Mouse (Mus musculus) liver, embryonic 14.5 days (tissue): Measurements from ENCODE around the gene Npas3. TPM values are rescaled to one million over a fixed set of nuclear protein-coding genes. Genes with fewer than 3 reads are reported as not detected.
A peak's percentile ranks its signal among the peaks of the same experiment; 100 is the strongest.

Experiments
- ATAC-seq: fragments of 200-750 bp; cut with Nextera tagmentation; 2 replicates; pipeline ENCODE4 v1.8.0; 2017; ENCODE audit warnings: moderate number of reproducible peaks, mild to moderate bottlenecking, moderate library complexity; ENCODE audit not compliant: insufficient read depth
- DNase-seq, 3 experiments: peaks; one replicate each; pipeline ENCODE4 v3.0.0-alpha.2; 2012 to 2013; ENCODE audit warnings: low read depth in 3 of 3, low spot score in 3 of 3
- H3K27ac ChIP-seq: fragments of 300-500 bp; sonication (generic); 2 replicates; pipeline ENCODE4 v1.5.1; 2014; ENCODE audit warnings: moderate library complexity, mild to moderate bottlenecking, control low read depth, inconsistent platforms
- H3K27me3 ChIP-seq: fragments of 300-500 bp; sonication (generic); 2 replicates; pipeline ENCODE4 v1.6.1; 2014; ENCODE audit warnings: mild to moderate bottlenecking, low read length, moderate library complexity; ENCODE audit not compliant: control insufficient read depth, insufficient read depth
- H3K36me3 ChIP-seq: fragments of 300-500 bp; sonication (generic); replicated peaks from 2 replicates; pipeline ENCODE4 v1.6.1; 2014; ENCODE audit warnings: low read depth; ENCODE audit not compliant: control insufficient read depth, insufficient read depth
- H3K4me1 ChIP-seq, 2 experiments: fragments of 200-500 bp in 1 of 2; fragments of 300-500 bp in 1 of 2; sonication (generic) in 1 of 2; replicated peaks; 2 replicates each; pipeline ENCODE4 v1.6.1; 2012 to 2014; ENCODE audit warnings: antibody characterized with exemption in 1 of 2, inconsistent platforms in 1 of 2, low read length in 1 of 2; ENCODE audit not compliant: control insufficient read depth in 2 of 2, insufficient read depth in 2 of 2
- H3K4me2 ChIP-seq: fragments of 300-500 bp; sonication (generic); 2 replicates; pipeline ENCODE4 v1.6.1; 2014; ENCODE audit warnings: low read depth, mild to moderate bottlenecking, control low read depth, moderate library complexity
- H3K4me3 ChIP-seq, 2 experiments: fragments of 200-500 bp in 1 of 2; fragments of 300-500 bp in 1 of 2; sonication (generic) in 1 of 2; 2 replicates each; pipeline ENCODE4 v1.5.1; 2012 to 2014; ENCODE audit warnings: low read depth in 2 of 2, low read length in 2 of 2, mild to moderate bottlenecking in 2 of 2, control low read depth in 1 of 2, inconsistent platforms in 1 of 2, moderate library complexity in 1 of 2; ENCODE audit not compliant: insufficient read depth in 1 of 2
- H3K9ac ChIP-seq: fragments of 300-500 bp; sonication (generic); replicated peaks from 2 replicates; pipeline ENCODE4 v1.6.1; 2014; ENCODE audit warnings: mild to moderate bottlenecking, control low read depth, moderate library complexity
- H3K9me3 ChIP-seq: fragments of 300-500 bp; sonication (generic); 2 replicates; pipeline ENCODE4 v1.6.1; 2016; ENCODE audit warnings: low read length, mixed read lengths; ENCODE audit not compliant: control insufficient read depth
- CTCF ChIP-seq: IDR thresholded peaks from 2 replicates; pipeline ENCODE4 v1.5.1; 2016; ENCODE audit warnings: antibody characterized with exemption, low read depth, control low read depth
- EP300 ChIP-seq: IDR thresholded peaks from 2 replicates; pipeline ENCODE4 v1.6.1; 2016; ENCODE audit warnings: antibody characterized with exemption, low read depth
- WGBS: fragments of 180-500 bp; shearing (Covaris S2); extraction: QIAGEN DNeasy Blood & Tissue Kit; methylation state at CpG from one replicate; pipeline ENCODE4 v1.1.7; 2014; ENCODE audit not compliant: insufficient replicate concordance; 5-methylcytosine and 5-hydroxymethylcytosine counted together
- polyA plus RNA-seq, 2 experiments: library from polyadenylated mRNA; depleted of rRNA in 1 of 2; stranded (reverse) in 1 of 2; unstranded in 1 of 2; fragments of >200 nt; fragmentation: Nextera tagmentation in 1 of 2; extraction: Ambion mirVana in 1 of 2; gene quantifications; 2 replicates each; pipeline versions ENCODE4 v1.2.1 to v1.2.3; 2012 to 2014

Npas3 gene
- polyA plus RNA-seq, 2 experiments: 0.08 to 0.09 TPM

- Histone ChIP-seq H3K9me3 (no peaks in the 10 kb centered on the region), H3K4me2 (no peak overlapping the region), H3K4me1 (no peaks in the 10 kb centered on the region), H3K36me3 (no peaks in the 10 kb centered on the region), H3K4me3 (no peak overlapping the region), H3K27ac (no peak overlapping the region), H3K27me3 (no peaks in the 10 kb centered on the region), H3K9ac (no peak overlapping the region)
- DNase-seq: no peak
- 59% methylated on average over 5 of the region's 5 CpGs for WGBS
- ATAC-seq: no peak
- TF ChIP-seq CTCF (no peak), EP300 (no peak)
Measured at GRCm38 (mm10) chr12:54048126-54048525, 799.6 kb downstream of the Npas3 start.

- WGBS: 64% methylated on average over 4 of the region's 4 CpGs
- TF ChIP-seq EP300 (no peak), CTCF (no peak)
Measured at GRCm38 (mm10) chr12:54049926-54050325, 801.4 kb downstream of the Npas3 start.

GRCm38 (mm10) chr12:54052939-54053338 lies 804.5 kb downstream of the Npas3 start:
- TF ChIP-seq CTCF (no peak), EP300 (no peak)
- no peak for DNase-seq
- Histone ChIP-seq H3K27ac (no peak overlapping the region), H3K9ac (no peak overlapping the region), H3K36me3 (no peaks in the 10 kb centered on the region), H3K4me3 (no peak overlapping the region), H3K9me3 (no peaks in the 10 kb centered on the region), H3K27me3 (no peaks in the 10 kb centered on the region), H3K4me2 (no peak overlapping the region), H3K4me1 (no peaks in the 10 kb centered on the region)
- WGBS: 45% methylated on average over 3 of the region's 3 CpGs
- ATAC-seq: no peak

More at GRCm38 (mm10) chr12:54049926-54050325, 801.4 kb downstream of the Npas3 start:
- no peak overlapping the region for H3K27ac ChIP-seq
- DNase-seq (no peak), ATAC-seq (no peak)
- H3K27me3 ChIP-seq: no peaks in the 10 kb centered on the region
- H3K9me3 ChIP-seq: no peaks in the 10 kb centered on the region
- H3K4me2 ChIP-seq: no peak overlapping the region
- no peaks in the 10 kb centered on the region for H3K4me1 ChIP-seq
- no peak overlapping the region for H3K4me3 ChIP-seq
- no peaks in the 10 kb centered on the region for H3K36me3 ChIP-seq
- no peak overlapping the region for H3K9ac ChIP-seq

DNA sequence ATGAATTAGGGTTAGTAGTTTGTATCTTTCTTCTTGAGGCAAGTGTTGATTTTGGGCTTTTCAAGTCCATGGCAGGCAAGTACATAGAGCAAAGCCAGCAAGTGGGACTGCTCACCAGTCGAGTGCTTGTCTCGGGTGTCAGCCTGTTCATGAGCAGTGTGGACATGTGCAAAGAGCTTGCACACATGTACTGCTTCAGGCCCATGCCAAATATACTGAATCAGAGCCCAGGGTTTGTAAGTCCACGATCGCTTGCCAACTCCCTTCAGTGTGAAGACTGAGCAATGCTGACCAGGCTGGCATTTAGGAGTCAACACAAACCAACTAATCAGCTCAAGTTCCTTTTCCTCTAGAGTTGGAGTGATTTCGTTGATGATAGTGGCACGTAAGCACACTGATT lies 805.1 kb downstream of the Npas3 start:
- no peak for DNase-seq
- no peak for TF ChIP-seq EP300
- no peak for TF ChIP-seq CTCF
- Histone ChIP-seq H3K36me3 (no peaks in the 10 kb centered on the region), H3K4me1 (no peaks in the 10 kb centered on the region), H3K27ac (no peak overlapping the region), H3K27me3 (no peaks in the 10 kb centered on the region), H3K9ac (no peak overlapping the region), H3K9me3 (no peaks in the 10 kb centered on the region), H3K4me2 (no peak overlapping the region), H3K4me3 (no peak overlapping the region)
- no peak for ATAC-seq
- WGBS: 63% methylated on average over 6 of the region's 6 CpGs

- Histone ChIP-seq H3K4me3 (no peak overlapping the region), H3K27me3 (no peaks in the 10 kb centered on the region), H3K36me3 (no peaks in the 10 kb centered on the region), H3K4me2 (no peak overlapping the region), H3K4me1 (no peaks in the 10 kb centered on the region; a peak in 1 of 4 replicates), H3K9ac (no peak overlapping the region), H3K9me3 (no peaks in the 10 kb centered on the region), H3K27ac (no peak overlapping the region)
- 20% methylated on average over 8 of the region's 8 CpGs for WGBS
- DNase-seq (no peak), ATAC-seq (no peak)
- no peak for TF ChIP-seq EP300
- peak; percentile 88 for TF ChIP-seq CTCF
Measured at GRCm38 (mm10) chr12:54060732-54061131, 812.3 kb downstream of the Npas3 start.

DNA sequence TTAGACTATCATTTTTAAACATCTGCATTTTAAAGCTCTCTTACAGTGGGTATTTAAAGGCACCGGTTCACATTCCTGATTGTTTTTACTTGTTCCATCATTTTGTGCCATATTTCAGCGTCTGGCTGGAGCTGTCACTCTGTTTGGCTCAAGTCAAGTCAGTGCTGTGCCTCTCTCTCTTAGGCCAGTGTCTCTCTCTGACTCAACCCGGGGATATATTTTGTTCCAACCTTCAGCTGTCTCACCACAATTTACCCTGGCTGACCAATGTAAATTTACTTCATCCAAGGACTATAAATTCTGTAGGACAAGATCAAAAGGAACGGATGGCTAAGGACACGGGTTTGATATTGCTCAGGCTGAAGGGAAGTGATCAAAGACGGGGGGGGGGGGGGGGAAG lies 812.7 kb downstream of the Npas3 start:
- H3K4me3 ChIP-seq: no peak overlapping the region
- 44% methylated on average over 6 of the region's 6 CpGs for WGBS
- ATAC-seq (no peak), DNase-seq (no peak)
- no peaks in the 10 kb centered on the region for H3K9me3 ChIP-seq
- H3K36me3 ChIP-seq: no peaks in the 10 kb centered on the region
- no peak for TF ChIP-seq CTCF
- TF ChIP-seq EP300: no peak
- no peaks in the 10 kb centered on the region; a peak in 1 of 4 replicates for H3K4me1 ChIP-seq
- no peaks in the 10 kb centered on the region for H3K27me3 ChIP-seq
- no peak overlapping the region for H3K27ac ChIP-seq
- no peak overlapping the region for H3K4me2 ChIP-seq
- H3K9ac ChIP-seq: no peak overlapping the region
